Mouse (Mus musculus) heart, embryonic 11.5 days (tissue): ENCODE results near the gene Bnc1. TPM values are rescaled to one million over a fixed set of nuclear protein-coding genes. Genes with fewer than 3 reads are reported as not detected.

Source experiments
- ATAC-seq: fragments of 200-750 bp; cut with Nextera tagmentation; replicated peaks from 2 replicates; pipeline ENCODE4 v1.8.0; 2017; ENCODE audit warnings: moderate library complexity; ENCODE audit not compliant: insufficient number of reproducible peaks, low FRiP score, low TSS enrichment
- H3K27ac ChIP-seq: fragments of 300-500 bp; sonication (generic); 2 replicates; pipeline ENCODE4 v1.5.1; 2014; ENCODE audit warnings: mild to moderate bottlenecking, low read depth, low read length
- H3K27me3 ChIP-seq: fragments of 300-500 bp; sonication (generic); 2 replicates; pipeline ENCODE4 v1.6.1; 2014; ENCODE audit warnings: mild to moderate bottlenecking, low read length, mixed read lengths; ENCODE audit not compliant: control insufficient read depth, insufficient read depth
- H3K36me3 ChIP-seq: fragments of 300-500 bp; sonication (generic); 2 replicates; pipeline ENCODE4 v1.6.1; 2014; ENCODE audit warnings: mild to moderate bottlenecking, low read length, moderate library complexity, mixed read lengths; ENCODE audit not compliant: control insufficient read depth, insufficient read depth
- H3K4me1 ChIP-seq: fragments of 300-500 bp; sonication (generic); 2 replicates; pipeline ENCODE4 v1.6.1; 2014; ENCODE audit warnings: low read length; ENCODE audit not compliant: control insufficient read depth, insufficient read depth
- H3K4me2 ChIP-seq: fragments of 300-500 bp; sonication (generic); 2 replicates; pipeline ENCODE4 v1.6.1; 2014; ENCODE audit warnings: mild to moderate bottlenecking, moderate library complexity
- H3K4me3 ChIP-seq: fragments of 300-500 bp; sonication (generic); 2 replicates; pipeline ENCODE4 v1.5.1; 2014; ENCODE audit warnings: low read depth, low read length
- H3K9ac ChIP-seq: fragments of 300-500 bp; sonication (generic); 2 replicates; pipeline ENCODE4 v1.6.1; 2014; ENCODE audit warnings: mild to moderate bottlenecking, low read depth, low read length, moderate library complexity
- H3K9me3 ChIP-seq: fragments of 300-500 bp; sonication (generic); replicated peaks from 2 replicates; pipeline ENCODE4 v1.6.1; 2016; ENCODE audit warnings: low read length; ENCODE audit not compliant: control insufficient read depth
- WGBS: fragments of 180-500 bp; shearing (Covaris S2); extraction: QIAGEN DNeasy Blood & Tissue Kit; methylation state at CpG from one replicate; pipeline ENCODE4 v1.1.7; 2014; ENCODE audit not compliant: insufficient replicate concordance; 5-methylcytosine and 5-hydroxymethylcytosine counted together
- polyA plus RNA-seq: library from polyadenylated mRNA; unstranded; fragments of >200 nt; fragmentation: Nextera tagmentation; extraction: Ambion mirVana; gene quantifications from 2 replicates; pipeline ENCODE4 v1.2.1, GENCODE M21; 2014

Gene Bnc1
- polyA plus RNA-seq, 1 experiment from 2014 or later, result 8.6 TPM

GRCm38 (mm10) chr7:81933601-81934266, 58.4 kb downstream of the Bnc1 start:
- Histone ChIP-seq H3K36me3 (no peaks in the 10 kb centered on the region), H3K27ac (peak overlapping the region; percentile 68), H3K4me1 (no peaks in the 10 kb centered on the region; the same call in 1 of the 2 replicates), H3K27me3 (peaks cover 10% of the 10 kb centered on the region), H3K4me2 (peak overlapping the region; percentile 86), H3K9me3 (no peaks in the 10 kb centered on the region), H3K4me3 (peak overlapping the region; percentile 79), H3K9ac (peak overlapping the region; percentile 84)
- under 1% methylated on average over 72 of the region's 103 CpGs for WGBS
- ATAC-seq, result peak; percentile 64

GRCm38 (mm10) chr7:81933061-81933600, 59.0 kb downstream of the Bnc1 start:
- no peak; the same call in 1 of the 2 replicates for ATAC-seq
- no peak overlapping the region for H3K27ac ChIP-seq
- WGBS, result 12% methylated on average over 20 of the region's 23 CpGs

GRCm38 (mm10) chr7:81932521-81933045, 59.5 kb downstream of the Bnc1 start:
- peaks cover 10% of the 10 kb centered on the region for H3K27me3 ChIP-seq
- peak overlapping the region; percentile 79 for H3K4me3 ChIP-seq
- peak overlapping the region; percentile 86 for H3K4me2 ChIP-seq
- H3K9ac ChIP-seq, result no peak overlapping the region
- peaks cover 2% of the 10 kb centered on the region; the same call in 1 of the 2 replicates for H3K4me1 ChIP-seq
- no peaks in the 10 kb centered on the region for H3K9me3 ChIP-seq
- no peaks in the 10 kb centered on the region for H3K36me3 ChIP-seq
- 42% methylated on average over 5 of the region's 5 CpGs for WGBS
- no peak for ATAC-seq
- H3K27ac ChIP-seq, result no peak overlapping the region

More at GRCm38 (mm10) chr7:81933061-81933600, 59.0 kb downstream of the Bnc1 start:
- peak overlapping the region; percentile 79 for H3K4me3 ChIP-seq
- no peaks in the 10 kb centered on the region for H3K9me3 ChIP-seq
- peaks cover 2% of the 10 kb centered on the region; the same call in 1 of the 2 replicates for H3K4me1 ChIP-seq
- peak overlapping the region; percentile 86 for H3K4me2 ChIP-seq
- H3K9ac ChIP-seq, result peak overlapping the region; percentile 84
- H3K27me3 ChIP-seq, result peaks cover 10% of the 10 kb centered on the region
- H3K36me3 ChIP-seq, result no peaks in the 10 kb centered on the region

- H3K4me1 ChIP-seq, result 0 out of 2 replicates have a peak, but pooled peaks cover 2% of the 10 kb centered on the region
- no peaks in the 10 kb centered on the region for H3K36me3 ChIP-seq
- no peaks in the 10 kb centered on the region for H3K9me3 ChIP-seq
- no peak for ATAC-seq
- no peak overlapping the region for H3K27ac ChIP-seq
- no peak overlapping the region for H3K4me3 ChIP-seq
- H3K4me2 ChIP-seq, result no peak overlapping the region
- WGBS, result 74% methylated on average over 7 of the region's 7 CpGs
- H3K27me3 ChIP-seq, result no peaks in the 10 kb centered on the region
- H3K9ac ChIP-seq, result no peak overlapping the region
These were observed 63.1 kb downstream of the Bnc1 start for GRCm38 (mm10) chr7:81928998-81929397.

- Histone ChIP-seq H3K9me3 (no peaks in the 10 kb centered on the region), H3K27ac (no peak overlapping the region), H3K27me3 (no peaks in the 10 kb centered on the region), H3K4me2 (no peak overlapping the region), H3K4me1 (no peaks in the 10 kb centered on the region), H3K4me3 (no peak overlapping the region), H3K36me3 (no peaks in the 10 kb centered on the region), H3K9ac (no peak overlapping the region)
- 64% methylated on average over 1 of the region's 1 CpGs for WGBS
- ATAC-seq, result no peak
These were observed 70.6 kb downstream of the Bnc1 start for GRCm38 (mm10) chr7:81921379-81921952.

GRCm38 (mm10) chr7:81920314-81920713, 71.8 kb downstream of the Bnc1 start:
- no peaks in the 10 kb centered on the region for H3K27me3 ChIP-seq
- 60% methylated on average over 4 of the region's 4 CpGs for WGBS
- no peak overlapping the region for H3K27ac ChIP-seq

GRCm38 (mm10) chr7:81918316-81918715, 73.8 kb downstream of the Bnc1 start:
- no peaks in the 10 kb centered on the region for H3K4me1 ChIP-seq
- no peak for ATAC-seq
- no peaks in the 10 kb centered on the region for H3K36me3 ChIP-seq
- no peak overlapping the region for H3K27ac ChIP-seq
- H3K4me2 ChIP-seq, result no peak overlapping the region
- no peak overlapping the region for H3K4me3 ChIP-seq
- WGBS, result 75% methylated on average over 5 of the region's 5 CpGs
- no peaks in the 10 kb centered on the region for H3K27me3 ChIP-seq
- H3K9me3 ChIP-seq, result no peaks in the 10 kb centered on the region
- no peak overlapping the region for H3K9ac ChIP-seq

More at GRCm38 (mm10) chr7:81920314-81920713, 71.8 kb downstream of the Bnc1 start:
- H3K36me3 ChIP-seq, result no peaks in the 10 kb centered on the region
- no peaks in the 10 kb centered on the region for H3K9me3 ChIP-seq
- H3K4me3 ChIP-seq, result no peak overlapping the region
- H3K4me2 ChIP-seq, result no peak overlapping the region
- no peak overlapping the region for H3K9ac ChIP-seq
- no peaks in the 10 kb centered on the region for H3K4me1 ChIP-seq
- ATAC-seq, result no peak
